8 mouse cellular contexts compared by ENCODE assay signal in the genomic region with DNA sequence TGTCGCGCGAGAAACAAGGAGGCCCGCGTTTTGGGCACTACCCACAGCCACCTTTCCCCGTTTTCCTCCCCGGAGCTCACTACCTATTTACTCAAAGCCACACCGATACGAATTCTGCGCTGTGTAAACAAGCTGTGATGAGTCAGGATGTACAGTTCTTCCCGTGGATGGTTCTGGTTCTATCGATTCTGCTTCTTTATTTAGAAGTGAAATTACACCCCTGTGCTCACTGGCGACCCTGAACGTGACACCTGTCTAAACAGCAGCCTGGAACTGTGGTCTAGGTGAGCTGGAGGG. TPM values are rescaled to one million over a fixed set of nuclear protein-coding genes. Genes with fewer than 3 reads are reported as not detected.
DNase-seq lines count a peak whose midpoint lies in the region; ATAC-seq and TF ChIP-seq lines count a peak whose summit lies in the region.

No protein-coding gene starts in this region.

- ATAC-seq in limb, embryonic 13.5 days (ENCODE audit: low FRiP score, low read depth) = no peak; the same call in 1 of the 2 replicates
- no peak for ATAC-seq in stomach, postnatal 0 days (ENCODE audit: low FRiP score, low TSS enrichment)

- H3K4me2 ChIP-seq in limb, embryonic 13.5 days (replicated peaks) = peak overlapping the region; percentile 83
- H3K4me2 ChIP-seq in stomach, postnatal 0 days (replicated peaks; ENCODE audit: low read depth) = peak overlapping the region; percentile 86

- no peaks in the 10 kb centered on the region for H3K36me3 ChIP-seq in thymus, adult 2 months (ENCODE audit: control insufficient read depth, insufficient read depth, low read length)
- no peaks in the 10 kb centered on the region for H3K36me3 ChIP-seq in limb, embryonic 13.5 days
- no peaks in the 10 kb centered on the region for H3K36me3 ChIP-seq in stomach, postnatal 0 days (ENCODE audit: control insufficient read depth, insufficient read depth, low read length)

- WGBS in thymus, adult 2 months = 4% methylated on average over 14 of the region's 14 CpGs
- 2% methylated on average over 14 of the region's 14 CpGs for WGBS in limb, embryonic 13.5 days
- WGBS in stomach, postnatal 0 days = 1% methylated on average over 14 of the region's 14 CpGs

- intact Hi-C loops in gastrocnemius, adult 2 months (cut with DNase I) = no loop called here
- intact Hi-C loops in left cerebral cortex, postnatal 25 days (cut with DNase I) = no loop called here

- TF ChIP-seq CTCF in gastrocnemius, adult 2 months (IDR thresholded peaks at IDR 0.05) = no peak
- TF ChIP-seq CTCF in thymus, adult 2 months (IDR thresholded peaks at IDR 0.05; ENCODE audit: borderline replicate concordance, control insufficient read depth, extremely low read depth, insufficient read depth, low read length, poor library complexity) = no peak
- no peak for TF ChIP-seq CTCF in stomach, postnatal 0 days (IDR thresholded peaks at IDR 0.05; ENCODE audit: low read depth)

- H3K27ac ChIP-seq in gastrocnemius, adult 2 months = peak overlapping the region; percentile 87
- no peak overlapping the region for H3K27ac ChIP-seq in thymus, adult 2 months (ENCODE audit: control insufficient read depth, insufficient read depth, low read length)
- peak overlapping the region; percentile 83 for H3K27ac ChIP-seq in limb, embryonic 13.5 days
- peak overlapping the region; percentile 86 for H3K27ac ChIP-seq in stomach, postnatal 0 days (replicated peaks)

- peaks cover 2% of the 10 kb centered on the region for H3K4me1 ChIP-seq in thymus, adult 2 months (replicated peaks; ENCODE audit: control insufficient read depth, insufficient read depth, low read length)
- H3K4me1 ChIP-seq in limb, embryonic 13.5 days = peaks cover 16% of the 10 kb centered on the region; the same call in 1 of the 2 replicates
- no peaks in the 10 kb centered on the region for H3K4me1 ChIP-seq in stomach, postnatal 0 days (replicated peaks; ENCODE audit: control insufficient read depth, insufficient read depth)

- peak overlapping the region; percentile 92 for H3K4me3 ChIP-seq in gastrocnemius, adult 2 months
- peak overlapping the region; percentile 72 for H3K4me3 ChIP-seq in thymus, adult 2 months (ENCODE audit: control insufficient read depth, insufficient read depth, low read length)
- H3K4me3 ChIP-seq in limb, embryonic 13.5 days = peak overlapping the region; percentile 80
- H3K4me3 ChIP-seq in stomach, postnatal 0 days (ENCODE audit: low read depth, low read length) = peak overlapping the region; percentile 76

- peaks cover 2% of the 10 kb centered on the region; the same call in 1 of the 2 replicates for H3K27me3 ChIP-seq in thymus, adult 2 months (ENCODE audit: control insufficient read depth, insufficient read depth, low read length)
- H3K27me3 ChIP-seq in limb, embryonic 13.5 days = no peaks in the 10 kb centered on the region
- no peaks in the 10 kb centered on the region for H3K27me3 ChIP-seq in stomach, postnatal 0 days (ENCODE audit: control insufficient read depth, insufficient read depth, low read length)

- peak overlapping the region; percentile 92 for H3K9ac ChIP-seq in limb, embryonic 13.5 days
- H3K9ac ChIP-seq in stomach, postnatal 0 days (ENCODE audit: low read length) = peak overlapping the region; percentile 92

- no peak for DNase-seq in gastrocnemius, adult 2 months
- DNase-seq in gastrocnemius, postnatal 10 days = no peak
- no peak for DNase-seq in thymus, adult 2 months
- no peak for DNase-seq in thymus, postnatal 10 days (ENCODE audit: low spot score in 2 of 2)
- no peak for DNase-seq in stomach, postnatal 0 days (ENCODE audit: low spot score)
- no peak for DNase-seq in ovary, postnatal 10 days (ENCODE audit: low spot score)
- DNase-seq in left cerebral cortex, postnatal 25 days (ENCODE audit: low spot score in 2 of 2) = no peak

- no peak for TF ChIP-seq POLR2A in thymus, adult 2 months (IDR thresholded peaks at IDR 0.05; ENCODE audit: control insufficient read depth, extremely low read depth, insufficient read depth, low read length, poor library complexity)

- no peak for TF ChIP-seq EP300 in stomach, postnatal 0 days (optimal IDR thresholded peaks at IDR 0.05)

- no peaks in the 10 kb centered on the region for H3K9me3 ChIP-seq in limb, embryonic 13.5 days
- H3K9me3 ChIP-seq in stomach, postnatal 0 days (ENCODE audit: control insufficient read depth, low read length) = no peaks in the 10 kb centered on the region

RNA-seq across cellular contexts. Expression of gene Lysmd2, which starts 0.7 kb away (rescaled TPM):
- total RNA-seq in gastrocnemius, adult 2 months (2021) = 1 to 10 TPM; 4.0 to 4.7 TPM
- 10 to 100 TPM in 1 of 2 experiments, 1 to 10 TPM in 1; 9.9 to 10.7 TPM for total RNA-seq in gastrocnemius, postnatal 10 days (2021)
- 13.6 and 16.4 TPM in 2 replicates for polyA plus RNA-seq in thymus, adult 2 months (2012; rRNA removed)
- 36.7 and 38.3 TPM in 2 replicates for polyA plus RNA-seq in limb, embryonic 13.5 days (2015; fragmentation: Nextera tagmentation; extraction: Ambion mirVana)
- polyA plus RNA-seq in stomach, postnatal 0 days (2015; fragmentation: Nextera tagmentation; extraction: Ambion mirVana) = 30.3 and 32.2 TPM in 2 replicates
- 10 to 100 TPM; 68.1 to 69.2 TPM for total RNA-seq in left cerebral cortex, postnatal 25 days (2021)

RNA-seq across cellular contexts. Expression of gene Tmod2, which starts 15.1 kb away (rescaled TPM):
- total RNA-seq in gastrocnemius, adult 2 months (2021) = 1 to 10 TPM; 5.4 to 5.6 TPM
- 10 to 100 TPM; 11.7 to 14.2 TPM for total RNA-seq in gastrocnemius, postnatal 10 days (2021)
- polyA plus RNA-seq in thymus, adult 2 months (2012; rRNA removed) = 0.20 and 0.26 TPM in 2 replicates
- polyA plus RNA-seq in limb, embryonic 13.5 days (2015; fragmentation: Nextera tagmentation; extraction: Ambion mirVana) = 26.5 and 27.7 TPM in 2 replicates
- polyA plus RNA-seq in stomach, postnatal 0 days (2015; fragmentation: Nextera tagmentation; extraction: Ambion mirVana) = 11.3 and 11.9 TPM in 2 replicates
- 100 to 1,000 TPM; 376 to 383 TPM for total RNA-seq in left cerebral cortex, postnatal 25 days (2021)

RNA-seq across cellular contexts. Expression of gene Scg3, which starts 57.6 kb away (rescaled TPM):
- 1 to 10 TPM; 1.1 to 1.7 TPM for total RNA-seq in gastrocnemius, adult 2 months (2021)
- 1 to 10 TPM; 2.6 to 2.7 TPM for total RNA-seq in gastrocnemius, postnatal 10 days (2021)
- 0.15 TPM in 2 replicates for polyA plus RNA-seq in thymus, adult 2 months (2012; rRNA removed)
- polyA plus RNA-seq in limb, embryonic 13.5 days (2015; fragmentation: Nextera tagmentation; extraction: Ambion mirVana) = 0.57 and 0.84 TPM in 2 replicates
- 5.1 and 5.6 TPM in 2 replicates for polyA plus RNA-seq in stomach, postnatal 0 days (2015; fragmentation: Nextera tagmentation; extraction: Ambion mirVana)
- total RNA-seq in left cerebral cortex, postnatal 25 days (2021) = 100 to 1,000 TPM; 296 to 315 TPM

Comparison
In these comparisons a context has a peak if more than half of its experiments do, and no peak if none do; other contexts are left out.
1. RNA of gene Lysmd2, which starts 0.7 kb away (total RNA-seq): 68.1 to 69.2 TPM in left cerebral cortex, postnatal 25 days; 9.9 to 10.7 TPM in gastrocnemius, postnatal 10 days and 4.0 to 4.7 TPM in gastrocnemius, adult 2 months; every median in the first group is over 4 times any median in the second.
2. RNA of gene Tmod2, which starts 15.1 kb away (total RNA-seq): 376 to 383 TPM in left cerebral cortex, postnatal 25 days; 11.7 to 14.2 TPM in gastrocnemius, postnatal 10 days and 5.4 to 5.6 TPM in gastrocnemius, adult 2 months; every median in the first group is over 10 times any median in the second.
3. RNA of gene Scg3, which starts 57.6 kb away (total RNA-seq): 296 to 315 TPM in left cerebral cortex, postnatal 25 days; 2.6 to 2.7 TPM in gastrocnemius, postnatal 10 days and 1.1 to 1.7 TPM in gastrocnemius, adult 2 months; every median in the first group is over 10 times any median in the second.
4. Peak in every context shown above with its lines, with median percentiles within 50 percentile points of each other: H3K4me3 ChIP-seq.